Mouse (Mus musculus): ENCODE measurements at regions not wholly inside any gene's neighbourhood (a gene's known extent, or its start where the extent isn't known, plus 50 kb on each side); places are given as distances from the start of the nearest gene placed in this dataset.

DNA sequence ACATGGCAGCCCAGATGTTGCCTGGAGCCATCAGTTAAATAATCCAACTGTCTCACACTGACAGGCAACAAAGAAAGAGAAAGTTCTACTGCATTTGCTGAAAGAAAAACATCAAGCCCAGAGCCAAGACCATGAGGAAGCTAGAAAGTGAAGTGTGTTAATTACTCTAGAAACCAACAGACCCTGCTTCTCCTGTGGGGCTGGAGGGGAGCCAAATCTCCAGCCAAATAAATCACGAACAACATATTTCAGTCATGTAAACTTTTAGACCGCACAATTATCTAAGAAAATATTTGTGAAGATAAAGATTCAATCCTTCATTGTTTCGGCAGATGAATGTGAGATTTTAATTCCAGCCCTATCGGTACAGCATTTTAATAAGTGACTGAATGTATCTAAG is 228.9 kb upstream of the Sfrp2 start:
- no peak for ATAC-seq (ENCODE audit: low FRiP score, low read depth)
- no peak for DNase-seq (ENCODE audit: low spot score)

DNA sequence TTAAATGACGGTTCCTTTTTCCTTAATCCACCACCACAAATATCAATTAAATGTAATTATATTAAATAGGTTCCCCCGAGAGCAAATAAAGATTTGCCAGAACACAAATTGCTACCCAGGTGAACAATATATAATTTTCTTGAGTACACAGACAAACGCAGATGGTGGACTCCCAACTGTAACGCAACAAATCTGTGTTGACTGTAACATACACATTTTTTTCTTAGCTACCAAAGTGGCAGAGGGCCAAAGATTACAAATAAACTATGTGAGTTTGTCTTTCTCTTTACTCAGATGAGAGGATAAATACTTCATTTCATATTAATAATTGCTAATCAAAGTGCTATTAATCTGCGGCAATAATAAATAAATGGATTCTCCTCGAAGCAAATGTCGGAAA is 228.4 kb upstream of the Sfrp2 start:
- Histone ChIP-seq H3K27ac (replicated peaks; ENCODE audit: low read depth, low read length) (no peak overlapping the region), H3K27me3 (ENCODE audit: control insufficient read depth, insufficient read depth, low read length) (no peaks in the 10 kb centered on the region), H3K4me1 (ENCODE audit: control insufficient read depth, insufficient read depth, low read length) (peaks cover 14% of the 10 kb centered on the region; the same call in 1 of the 2 replicates), H3K36me3 (ENCODE audit: control insufficient read depth, insufficient read depth, low read length) (no peaks in the 10 kb centered on the region), H3K9me3 (ENCODE audit: control insufficient read depth, low read length) (no peaks in the 10 kb centered on the region), H3K9ac (ENCODE audit: low read depth, low read length, severe bottlenecking) (no peak overlapping the region), H3K4me2 (replicated peaks; ENCODE audit: low read depth, low read length, severe bottlenecking) (peak overlapping the region; percentile 26), H3K4me3 (replicated peaks; ENCODE audit: low read length) (no peak overlapping the region)
- no peak for TF ChIP-seq POLR2A (IDR thresholded peaks at IDR 0.05; ENCODE audit: borderline replicate concordance, extremely low read depth, insufficient read depth, insufficient read length)
- no peak for DNase-seq (ENCODE audit: low spot score)
- 0 out of 2 replicates have a peak, but pooled peaks have one; percentile 20 for ATAC-seq (ENCODE audit: low FRiP score, low read depth)
- 25% methylated on average over 7 of the region's 7 CpGs for WGBS

More for the DNA sequence above, 228.9 kb upstream of the Sfrp2 start:
- Histone ChIP-seq H3K27ac (replicated peaks; ENCODE audit: low read depth, low read length) (no peak overlapping the region), H3K36me3 (ENCODE audit: control insufficient read depth, insufficient read depth, low read length) (no peaks in the 10 kb centered on the region), H3K4me1 (ENCODE audit: control insufficient read depth, insufficient read depth, low read length) (peaks cover 14% of the 10 kb centered on the region; the same call in 1 of the 2 replicates), H3K9ac (ENCODE audit: low read depth, low read length, severe bottlenecking) (no peak overlapping the region), H3K4me2 (replicated peaks; ENCODE audit: low read depth, low read length, severe bottlenecking) (peak overlapping the region; percentile 26; the same call in 1 of the 2 replicates), H3K27me3 (ENCODE audit: control insufficient read depth, insufficient read depth, low read length) (no peaks in the 10 kb centered on the region), H3K4me3 (replicated peaks; ENCODE audit: low read length) (no peak overlapping the region), H3K9me3 (ENCODE audit: control insufficient read depth, low read length) (no peaks in the 10 kb centered on the region)
- no peak for TF ChIP-seq POLR2A (IDR thresholded peaks at IDR 0.05; ENCODE audit: borderline replicate concordance, extremely low read depth, insufficient read depth, insufficient read length)
- 28% methylated on average over 4 of the region's 4 CpGs for WGBS

DNA sequence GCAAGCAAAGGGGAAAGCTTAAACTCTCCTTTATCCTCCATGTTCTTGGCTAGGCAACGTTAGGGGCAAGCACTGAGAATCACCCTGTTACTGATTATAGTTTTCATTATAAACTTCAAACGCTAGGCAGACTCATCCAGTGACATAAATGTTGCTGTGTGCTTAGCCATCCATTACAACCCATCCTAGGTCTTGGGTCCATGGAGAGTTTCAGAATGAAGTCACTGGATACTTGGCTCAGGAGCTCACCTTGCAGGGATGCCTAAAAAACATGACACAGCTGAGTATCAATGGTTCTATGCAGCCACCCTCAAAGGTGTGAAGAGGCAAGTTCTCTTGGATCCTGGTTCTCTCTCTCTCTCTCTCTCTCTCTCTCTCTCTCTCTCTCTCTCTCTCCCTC is 227.2 kb upstream of the Sfrp2 start:
- WGBS = 51% methylated on average over 2 of the region's 2 CpGs
- Histone ChIP-seq H3K27me3 (ENCODE audit: control insufficient read depth, insufficient read depth, low read length) (no peaks in the 10 kb centered on the region), H3K9ac (ENCODE audit: low read depth, low read length, severe bottlenecking) (no peak overlapping the region), H3K4me3 (replicated peaks; ENCODE audit: low read length) (no peak overlapping the region), H3K27ac (replicated peaks; ENCODE audit: low read depth, low read length) (no peak overlapping the region), H3K4me2 (replicated peaks; ENCODE audit: low read depth, low read length, severe bottlenecking) (no peak overlapping the region), H3K36me3 (ENCODE audit: control insufficient read depth, insufficient read depth, low read length) (no peaks in the 10 kb centered on the region), H3K9me3 (ENCODE audit: control insufficient read depth, low read length) (no peaks in the 10 kb centered on the region), H3K4me1 (ENCODE audit: control insufficient read depth, insufficient read depth, low read length) (peaks cover 14% of the 10 kb centered on the region; the same call in 1 of the 2 replicates)
- DNase-seq (ENCODE audit: low spot score) (no peak), ATAC-seq (ENCODE audit: low FRiP score, low read depth) (no peak)
- TF ChIP-seq POLR2A (IDR thresholded peaks at IDR 0.05; ENCODE audit: borderline replicate concordance, extremely low read depth, insufficient read depth, insufficient read length) = no peak

DNA sequence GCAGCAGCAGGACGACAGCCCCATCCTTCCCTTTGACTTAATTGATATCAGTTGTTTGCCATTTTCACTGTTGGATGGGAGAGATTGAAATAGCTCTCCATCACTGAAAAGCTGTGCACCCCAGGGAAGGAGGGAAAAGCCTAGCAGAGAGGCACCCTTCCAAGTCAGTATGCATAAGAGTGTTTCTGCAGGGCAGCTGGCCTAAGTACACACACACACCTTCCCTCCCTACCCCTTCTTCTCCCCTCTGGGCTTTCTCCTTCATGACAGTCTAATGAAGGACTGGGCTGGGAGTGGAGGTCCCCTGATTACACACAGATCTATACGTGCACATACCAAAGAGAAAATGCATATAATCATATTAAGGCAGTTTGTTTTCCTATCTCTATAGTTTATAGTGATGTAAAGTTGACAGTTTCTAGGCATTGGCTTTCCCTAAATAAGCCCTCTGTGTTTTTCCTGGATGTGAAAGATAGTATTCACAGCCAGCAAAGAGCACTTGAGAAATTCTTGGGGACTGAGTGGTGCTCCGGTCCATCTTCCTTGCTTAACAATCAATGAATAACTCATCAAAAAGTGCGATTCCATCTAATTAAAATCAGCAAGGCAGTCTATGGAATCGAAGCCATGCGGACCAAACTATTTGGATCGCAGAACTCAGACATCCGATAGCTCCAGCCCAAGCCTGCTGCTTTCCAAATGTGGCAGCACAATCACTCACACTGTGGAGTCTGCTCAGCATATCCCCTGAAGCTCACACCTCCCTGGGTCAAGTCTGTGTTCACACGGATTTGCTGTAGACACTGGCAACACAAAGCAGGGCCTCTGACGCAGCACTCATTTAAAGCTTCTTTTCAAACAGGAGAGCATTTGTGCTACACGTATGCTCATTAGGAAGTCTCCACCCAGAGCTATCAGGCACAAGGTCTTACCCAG is 224.9 kb upstream of the Sfrp2 start:
- no peak overlapping the region for H3K4me3 ChIP-seq (replicated peaks; ENCODE audit: low read length)
- peak; percentile 55; the same call in 1 of the 2 replicates for ATAC-seq (ENCODE audit: low FRiP score, low read depth)

DNA sequence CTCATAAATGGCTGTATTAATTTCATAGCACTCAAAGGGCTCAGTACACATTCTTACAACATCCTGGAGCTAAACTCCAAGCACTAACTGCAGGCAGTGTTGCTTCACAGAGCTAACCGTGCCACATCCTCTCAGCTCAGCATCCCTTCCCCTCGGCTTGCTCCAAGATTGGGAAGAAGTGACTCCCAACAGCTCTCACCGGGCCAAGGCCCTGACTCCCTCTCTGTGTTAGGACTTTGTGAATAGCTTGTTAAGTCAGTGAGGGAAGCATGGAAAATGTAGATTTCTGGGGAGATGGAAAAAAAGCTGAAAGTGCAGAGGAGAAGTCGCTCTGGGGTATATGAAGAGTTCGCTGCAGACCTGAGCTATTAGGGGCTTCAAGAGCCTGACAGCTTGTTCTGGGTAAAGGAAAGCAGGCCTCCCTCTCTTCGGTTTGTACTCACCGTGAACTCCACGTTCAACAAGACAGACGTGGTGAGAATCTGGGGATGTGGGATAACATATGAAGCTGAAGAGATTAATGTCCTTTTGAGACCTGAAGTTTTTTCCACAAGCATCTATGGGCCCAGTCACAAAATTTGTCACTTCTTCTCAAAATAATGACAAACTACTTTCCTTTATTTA is 213.5 kb upstream of the Sfrp2 start:
- Histone ChIP-seq H3K4me2 (replicated peaks; ENCODE audit: low read depth, low read length, severe bottlenecking) (no peak overlapping the region), H3K9ac (ENCODE audit: low read depth, low read length, severe bottlenecking) (no peak overlapping the region), H3K36me3 (ENCODE audit: control insufficient read depth, insufficient read depth, low read length) (no peaks in the 10 kb centered on the region), H3K4me3 (replicated peaks; ENCODE audit: low read length) (no peak overlapping the region), H3K4me1 (ENCODE audit: control insufficient read depth, insufficient read depth, low read length) (peaks cover 28% of the 10 kb centered on the region), H3K27ac (replicated peaks; ENCODE audit: low read depth, low read length) (0 out of 2 replicates have a peak overlapping the region, but pooled peaks have one; percentile 33), H3K27me3 (ENCODE audit: control insufficient read depth, insufficient read depth, low read length) (no peaks in the 10 kb centered on the region), H3K9me3 (ENCODE audit: control insufficient read depth, low read length) (no peaks in the 10 kb centered on the region)
- ATAC-seq (ENCODE audit: low FRiP score, low read depth) = peak; percentile 53; the same call in 1 of the 2 replicates
- WGBS = 59% methylated on average over 9 of the region's 9 CpGs
- TF ChIP-seq POLR2A (IDR thresholded peaks at IDR 0.05; ENCODE audit: borderline replicate concordance, extremely low read depth, insufficient read depth, insufficient read length) = no peak
- no peak for DNase-seq (ENCODE audit: low spot score)

More for the DNA sequence above, 224.9 kb upstream of the Sfrp2 start:
- Histone ChIP-seq H3K9ac (ENCODE audit: low read depth, low read length, severe bottlenecking) (no peak overlapping the region), H3K27me3 (ENCODE audit: control insufficient read depth, insufficient read depth, low read length) (no peaks in the 10 kb centered on the region), H3K4me1 (ENCODE audit: control insufficient read depth, insufficient read depth, low read length) (peaks cover 14% of the 10 kb centered on the region; the same call in 1 of the 2 replicates), H3K4me2 (replicated peaks; ENCODE audit: low read depth, low read length, severe bottlenecking) (no peak overlapping the region), H3K36me3 (ENCODE audit: control insufficient read depth, insufficient read depth, low read length) (no peaks in the 10 kb centered on the region), H3K9me3 (ENCODE audit: control insufficient read depth, low read length) (no peaks in the 10 kb centered on the region), H3K27ac (replicated peaks; ENCODE audit: low read depth, low read length) (no peak overlapping the region)
- peak; percentile 60 for DNase-seq (ENCODE audit: low spot score)
- TF ChIP-seq POLR2A (IDR thresholded peaks at IDR 0.05; ENCODE audit: borderline replicate concordance, extremely low read depth, insufficient read depth, insufficient read length) = no peak
- WGBS = 57% methylated on average over 11 of the region's 11 CpGs

All from limb, embryonic 14.5 days (tissue).